Mouse (Mus musculus): Measurements from ENCODE around the gene H3f3a.

H3f3a gene

DNA sequence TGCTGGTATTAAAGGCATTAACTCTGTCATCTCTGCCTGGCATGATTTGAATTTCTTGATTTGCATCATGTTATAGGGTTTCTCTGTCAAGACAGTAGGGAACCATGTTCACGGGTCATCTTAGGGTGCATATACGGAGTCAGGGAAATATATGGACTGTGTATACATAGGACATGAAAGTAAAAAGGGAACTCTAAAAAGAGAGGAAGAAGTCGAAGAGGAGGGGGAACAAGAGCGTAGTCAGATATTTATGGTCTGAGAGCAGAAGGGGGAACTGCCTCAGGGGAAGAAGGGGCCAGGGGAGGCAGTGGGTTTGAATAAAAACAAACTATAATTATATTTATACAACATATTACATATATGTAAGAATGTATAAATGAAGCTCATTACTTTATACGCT lies 8.5 kb upstream of the H3f3a start:
- no peak for DNase-seq

- DNase-seq = no peak
Measured at GRCm38 (mm10) chr1:180821101-180821500, 7.4 kb upstream of the H3f3a start.

DNA sequence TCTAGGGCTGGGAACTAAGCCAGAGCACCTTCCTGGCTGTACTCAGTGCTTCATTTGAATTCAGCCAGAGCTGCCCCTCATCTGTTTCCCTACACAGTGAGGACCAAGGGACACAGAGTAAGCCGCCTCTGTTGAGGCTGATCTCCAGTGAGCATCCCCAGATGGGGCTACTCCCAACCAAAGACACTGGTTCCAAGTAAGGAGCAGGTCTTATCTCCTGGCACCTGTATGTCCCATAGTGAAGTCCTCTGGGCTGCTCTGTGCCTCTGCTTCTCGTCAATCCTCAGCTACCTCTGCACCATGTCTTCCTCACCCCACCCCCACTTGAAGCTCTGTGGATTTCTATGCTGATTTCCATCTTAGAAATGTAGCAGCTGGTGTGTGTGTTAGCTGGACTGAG lies 4.3 kb upstream of the H3f3a start:
- DNase-seq = no peak

- no peak for DNase-seq
Measured at GRCm38 (mm10) chr1:180815371-180816024, 1.8 kb upstream of the H3f3a start.

GRCm38 (mm10) chr1:180813409-180813884 lies 296 bp downstream of the H3f3a start:
- peak; percentile 95 for DNase-seq

DNA sequence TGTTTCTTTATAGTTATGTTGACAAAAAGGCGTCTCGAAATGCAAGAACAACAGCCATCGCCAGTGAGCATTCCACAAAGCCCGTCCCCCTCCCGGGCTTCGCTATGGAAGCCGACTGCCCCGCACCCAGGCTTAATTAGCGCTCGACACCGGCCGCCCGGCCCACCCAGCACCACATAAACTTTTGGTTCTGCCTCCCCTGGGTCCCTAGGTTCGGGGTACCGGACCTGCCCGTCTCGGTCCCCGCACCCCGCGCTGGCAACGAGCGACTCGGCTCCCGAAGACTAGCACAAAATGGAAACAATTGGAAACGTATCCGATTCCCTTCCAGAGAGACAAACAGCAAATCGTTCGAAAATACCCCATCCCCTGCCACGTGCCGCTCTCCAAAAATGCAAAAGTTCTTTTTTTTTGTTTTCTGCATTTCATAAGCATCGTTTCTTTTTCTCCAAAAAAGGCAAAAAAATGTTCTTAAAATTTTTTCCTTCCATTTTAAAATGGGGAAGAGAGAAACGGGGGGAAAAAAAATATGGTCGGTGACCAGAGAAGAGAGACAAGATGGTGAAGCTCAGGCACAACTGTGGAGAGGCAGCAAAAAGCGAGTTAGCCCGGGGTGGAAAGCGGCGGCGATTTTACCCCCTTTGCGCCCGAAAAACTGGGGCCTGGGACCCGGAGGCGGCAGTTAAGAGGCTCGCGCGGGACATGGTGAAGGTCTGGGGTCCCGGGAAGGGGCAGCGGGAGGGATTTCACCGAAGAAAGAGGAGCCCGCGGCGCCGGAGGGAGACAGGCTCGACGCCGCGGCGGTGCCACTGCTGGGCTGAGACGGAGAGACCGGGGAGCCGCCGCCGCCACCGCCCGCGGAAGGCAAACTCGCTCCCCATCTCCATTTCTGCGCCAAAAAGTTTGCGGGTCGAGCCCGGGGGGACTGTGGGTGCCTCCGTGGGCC lies 1.0 kb downstream of the H3f3a start:
- DNase-seq = peak; percentile 62

DNA sequence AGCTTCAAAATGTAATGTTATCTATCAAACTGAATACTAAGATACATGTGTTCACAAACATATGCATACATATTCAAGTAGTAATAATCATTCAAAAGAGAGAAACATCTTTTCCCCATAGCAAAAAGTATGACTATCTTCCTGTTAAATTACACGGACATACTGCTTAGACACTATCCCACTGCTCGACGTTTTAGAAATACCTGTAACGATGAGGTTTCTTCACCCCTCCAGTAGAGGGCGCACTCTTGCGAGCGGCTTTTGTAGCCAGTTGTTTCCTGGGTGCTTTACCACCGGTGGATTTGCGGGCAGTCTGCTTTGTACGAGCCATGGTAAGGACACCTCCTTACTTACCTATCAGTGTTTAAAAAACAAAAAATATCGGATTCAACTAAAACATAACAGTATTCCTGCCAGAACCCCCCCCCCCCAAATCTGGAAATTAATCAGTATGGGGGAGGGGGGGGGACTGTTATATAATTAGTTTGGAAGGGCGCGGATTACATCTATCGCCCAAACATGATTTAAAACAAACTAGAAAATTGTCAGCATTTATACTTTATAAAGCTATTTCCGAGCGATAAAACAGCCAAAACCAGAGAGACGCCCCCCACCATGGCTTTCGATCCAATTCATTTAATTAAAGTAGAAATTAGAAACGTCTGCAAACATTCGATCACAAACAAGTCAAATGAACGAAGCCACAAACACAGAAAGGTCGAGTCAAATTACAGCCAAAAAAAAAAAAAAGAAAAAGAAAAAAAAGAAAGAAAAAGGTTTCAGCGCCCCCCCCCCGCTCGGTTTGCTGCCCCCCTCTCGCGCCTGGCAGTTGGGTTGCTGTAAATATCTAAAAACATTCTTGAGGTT lies 1.9 kb downstream of the H3f3a start:
- DNase-seq = peak; percentile 51

DNA sequence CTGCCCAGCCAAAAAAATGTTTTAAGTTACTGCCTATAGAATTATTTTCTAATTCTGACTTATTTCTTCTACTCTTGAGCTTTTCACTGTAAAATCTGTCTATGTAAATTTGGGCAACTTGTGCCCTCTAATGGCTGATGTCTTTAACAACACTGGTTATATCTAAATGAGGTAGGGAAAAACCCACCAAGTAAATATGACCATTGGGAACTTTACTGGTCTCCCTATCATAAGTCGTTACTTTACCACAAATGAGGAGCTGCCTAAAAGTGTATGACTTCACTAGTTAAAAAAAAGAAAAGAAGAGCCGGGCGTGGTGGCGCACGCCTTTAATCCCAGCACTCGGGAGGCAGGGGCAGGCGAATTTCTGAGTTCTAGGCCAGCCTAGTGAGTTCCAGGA lies 2.8 kb downstream of the H3f3a start:
- no peak for DNase-seq

DNA sequence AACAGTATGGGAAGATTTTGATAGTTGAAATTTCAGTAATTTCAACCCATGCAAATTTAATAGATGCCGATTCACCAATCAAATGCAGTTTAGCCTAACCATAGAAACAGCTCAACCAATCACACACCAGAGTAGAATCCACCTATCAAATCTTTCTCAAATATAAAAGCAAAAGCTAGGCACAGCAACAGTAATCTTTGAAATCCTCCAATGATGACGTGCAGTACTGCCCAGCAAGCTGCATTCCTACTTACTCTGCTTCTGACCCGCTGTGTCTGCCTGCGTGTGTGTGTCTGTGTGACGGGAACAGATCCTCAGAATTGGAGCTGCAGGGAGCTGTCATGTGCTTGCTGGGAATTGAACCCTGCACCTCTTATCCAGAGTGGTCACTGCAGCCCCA lies 4.9 kb downstream of the H3f3a start:
- no peak for DNase-seq

- DNase-seq = no peak
Measured at GRCm38 (mm10) chr1:180803881-180804280, 9.9 kb downstream of the H3f3a start.

- DNase-seq = no peak
Measured at GRCm38 (mm10) chr1:180801466-180801994, 12.2 kb downstream of the H3f3a start.

- DNase-seq = no peak
Measured at GRCm38 (mm10) chr1:180800814-180801213, 12.9 kb downstream of the H3f3a start.

DNA sequence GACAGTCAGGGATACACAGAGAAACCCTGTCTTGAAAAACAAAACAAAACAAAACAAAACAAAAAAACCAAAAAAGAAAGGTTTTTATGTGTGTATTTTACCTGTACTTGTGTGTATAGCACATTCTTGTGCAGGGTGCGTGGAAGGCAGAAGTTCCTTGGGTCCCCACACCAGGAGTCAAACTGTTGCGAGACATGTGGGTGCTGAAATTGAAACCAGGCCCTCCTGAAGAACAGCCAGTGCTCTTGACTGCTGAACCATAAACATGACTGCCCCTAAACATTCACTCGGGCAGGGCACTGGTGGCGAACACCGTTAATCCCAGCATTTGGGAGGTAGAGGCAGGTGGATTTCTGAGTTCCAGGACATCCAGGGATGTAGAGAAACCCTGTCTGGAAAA lies 13.7 kb downstream of the H3f3a start:
- no peak for DNase-seq

DNA sequence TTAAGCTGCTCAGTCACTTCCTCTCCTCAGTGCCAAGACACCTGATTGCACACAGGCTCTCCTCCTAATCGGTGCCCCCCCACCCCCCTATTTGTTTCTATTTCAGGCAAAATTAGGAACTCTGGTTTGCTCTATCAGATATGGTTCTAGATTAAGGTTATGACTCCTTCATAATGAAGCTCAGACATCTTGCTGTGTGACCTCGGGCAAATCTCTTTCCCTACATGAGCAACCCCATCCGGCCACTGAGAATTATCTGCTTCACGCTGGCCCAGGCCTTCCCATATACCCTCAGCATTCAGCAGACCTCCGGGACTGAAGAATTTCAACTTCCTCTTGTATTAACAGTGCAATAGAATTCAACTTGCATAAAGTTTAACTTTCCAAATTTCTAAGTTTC lies 14.5 kb downstream of the H3f3a start:
- DNase-seq = no peak

DNA sequence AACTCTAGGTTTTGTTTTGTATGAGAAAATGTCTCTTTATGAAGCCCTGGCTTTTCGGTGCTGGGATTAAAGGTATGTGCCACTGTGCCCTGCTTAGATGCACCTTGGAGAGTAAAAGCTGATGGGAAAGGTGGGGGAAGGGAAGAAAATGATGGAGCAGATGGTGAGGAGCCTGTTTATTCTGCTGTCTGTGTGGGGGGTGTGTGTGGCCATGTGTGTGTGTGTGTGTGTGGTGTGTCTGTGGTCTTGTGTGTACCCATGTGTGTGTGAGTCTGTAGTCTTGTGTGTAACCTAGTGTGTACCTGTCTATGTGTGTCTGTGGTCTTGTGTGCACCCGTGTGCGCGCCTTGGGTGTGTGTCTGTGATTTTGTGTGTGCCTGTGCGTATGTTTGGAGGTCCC lies 15.1 kb downstream of the H3f3a start:
- no peak for DNase-seq

GRCm38 (mm10) chr1:180794170-180794569 lies 19.6 kb downstream of the H3f3a start:
- no peak for DNase-seq

- no peak for DNase-seq
Measured at GRCm38 (mm10) chr1:180793445-180794117, 20.2 kb downstream of the H3f3a start.

GRCm38 (mm10) chr1:180792814-180793213 lies 20.9 kb downstream of the H3f3a start:
- DNase-seq = no peak

GRCm38 (mm10) chr1:180791821-180792480 lies 21.8 kb downstream of the H3f3a start:
- no peak for DNase-seq

DNA sequence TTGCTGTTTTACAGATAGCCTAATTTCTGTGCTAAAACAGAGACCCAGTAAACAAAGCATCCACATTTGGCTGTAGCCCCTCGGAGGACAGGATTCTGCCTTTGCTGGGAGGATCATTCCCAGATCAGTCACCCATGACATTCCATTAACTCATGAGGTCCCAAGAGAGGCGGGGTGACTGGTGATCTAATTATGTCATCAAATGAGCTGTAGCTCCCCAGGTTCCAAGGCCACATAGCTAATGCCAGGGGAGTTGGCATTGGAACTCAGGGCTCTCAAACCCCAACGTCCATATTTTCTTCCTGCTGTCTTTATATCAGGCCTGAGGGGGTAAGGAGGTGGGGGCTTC lies 30.2 kb downstream of the H3f3a start:
- DNase-seq = no peak

DNA sequence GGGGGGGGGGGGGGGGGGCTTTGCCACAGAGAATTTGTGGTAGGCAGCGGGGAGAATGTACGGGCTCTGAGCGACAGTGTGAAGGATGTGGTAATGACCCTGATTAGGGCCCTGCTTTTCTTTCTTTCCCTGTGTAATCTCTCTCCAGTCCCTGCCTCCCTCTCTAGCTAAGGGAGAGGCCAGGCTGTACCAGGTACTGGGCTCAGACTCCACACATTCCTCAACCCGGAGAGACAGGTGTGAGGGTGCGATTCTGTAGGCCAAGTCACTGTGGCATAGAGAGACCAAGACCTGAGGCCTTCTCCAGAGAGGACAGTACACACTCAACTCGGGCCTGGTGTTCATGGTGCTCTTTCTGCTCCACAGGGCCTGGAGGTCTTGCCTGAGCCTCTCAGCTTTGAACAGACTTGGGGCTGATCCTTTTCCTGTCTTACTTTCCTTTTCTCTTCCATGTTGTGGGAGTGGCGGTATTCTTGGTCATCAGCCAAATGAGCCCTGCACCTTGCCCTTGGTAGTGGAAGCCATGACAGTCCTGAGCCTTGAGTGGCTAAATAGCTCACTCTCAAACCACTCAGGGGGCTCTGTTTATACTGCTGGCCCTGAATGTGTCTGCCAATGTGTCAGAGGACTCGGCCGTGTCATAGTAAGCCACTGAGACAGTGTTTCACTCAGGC lies 30.7 kb downstream of the H3f3a start:
- DNase-seq = no peak
